Mouse (Mus musculus): ENCODE data around the gene Plagl2. TPM values are rescaled to one million over a fixed set of nuclear protein-coding genes. Genes with fewer than 3 reads are reported as not detected.

Plagl2 gene
- polyA plus RNA-seq (2015; fragmentation: Nextera tagmentation; extraction: Ambion mirVana): 4.6 and 5.4 TPM in 2 replicates

DNA sequence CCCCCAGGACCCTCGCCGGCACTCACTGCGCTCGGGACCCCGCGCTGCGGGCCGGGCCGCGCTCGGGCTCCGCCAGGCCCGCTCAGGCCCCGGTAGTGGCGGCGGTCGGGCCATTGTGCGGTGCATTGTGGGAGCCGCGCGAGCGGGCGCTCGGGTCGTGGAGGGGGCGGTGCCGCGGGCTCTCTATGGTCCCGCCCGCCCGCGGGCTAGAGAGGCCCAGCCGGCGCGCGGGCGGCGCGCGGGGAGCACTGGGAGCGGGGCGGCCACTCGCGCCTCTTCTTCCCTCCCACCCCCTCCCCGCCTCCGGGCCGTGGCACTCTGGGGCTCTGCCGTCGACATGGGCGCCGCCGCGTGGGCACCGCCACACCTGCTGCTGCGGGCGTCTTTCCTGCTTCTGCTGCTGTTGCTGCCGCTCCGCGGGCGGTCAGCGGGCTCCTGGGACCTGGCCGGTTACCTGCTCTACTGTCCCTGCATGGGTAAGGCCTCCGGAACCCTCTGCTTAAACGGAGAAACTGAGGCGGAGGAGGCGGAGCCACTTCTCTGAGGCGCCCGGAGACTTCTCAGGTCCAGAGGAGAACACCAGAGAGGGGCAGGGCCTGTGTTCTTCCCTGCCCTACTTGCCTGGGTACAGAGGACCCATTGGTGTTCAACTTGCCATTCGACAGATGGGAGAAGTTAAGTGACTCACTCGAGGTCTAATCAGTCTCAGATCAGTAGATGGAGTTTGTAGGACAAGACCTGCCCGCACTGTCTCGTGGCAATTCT lies at the start of gene Plagl2, which contains the start of gene Pofut1:
Gene Plagl2 (minus strand): TSS at position 177 of the 765 bp plus-strand sequence.
Gene Pofut1 (plus strand): TSS at position 284 of the 765 bp plus-strand sequence.

DNA sequence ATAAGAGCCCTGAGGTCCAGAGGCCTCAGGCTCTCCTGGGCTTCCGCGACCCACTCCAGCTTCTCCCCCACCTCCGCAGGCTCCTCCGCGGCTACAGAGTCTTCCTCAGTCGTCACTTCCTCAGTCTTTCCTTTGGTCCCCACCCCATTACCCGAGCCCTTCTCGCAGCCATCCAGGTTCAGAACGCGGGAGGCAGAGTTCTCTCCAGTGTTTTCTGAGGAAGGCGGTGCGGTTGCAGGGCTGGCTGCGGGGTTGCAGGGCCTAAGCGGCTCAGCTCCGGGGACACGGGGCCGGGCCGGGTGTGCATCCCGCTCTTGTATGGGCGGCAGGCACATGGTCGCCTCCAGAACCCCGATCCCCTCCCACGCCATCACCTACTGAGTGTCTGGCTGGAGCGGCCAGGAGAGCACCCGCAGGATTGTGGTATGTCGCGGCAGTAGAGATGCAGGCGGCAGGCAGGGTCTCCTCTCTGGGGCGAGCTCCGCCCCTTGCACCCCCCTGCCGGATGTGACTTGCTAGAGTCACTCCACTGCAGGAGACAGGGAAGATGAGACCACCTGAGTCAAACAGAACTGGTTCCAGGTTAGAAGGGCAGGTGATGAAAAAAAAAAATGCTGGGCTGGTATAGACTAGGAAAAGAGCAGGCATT lies 16.2 kb downstream of the Plagl2 start, which contains the start of gene Tspyl3:
Gene Tspyl3 (minus strand): TSS at position 496 of the 649 bp plus-strand sequence.

Other genes with a start within 250 kb of the Plagl2 start
- 94.7 and 101 TPM in 2 replicates for gene Pdrg1, start 226.0 kb downstream of the Plagl2 start, polyA plus RNA-seq (2015; fragmentation: Nextera tagmentation; extraction: Ambion mirVana)
- gene Xkr7, start 209.6 kb downstream of the Plagl2 start, polyA plus RNA-seq (2015; fragmentation: Nextera tagmentation; extraction: Ambion mirVana): not detected in 2 replicates
- gene Ccm2l, start 175.5 kb downstream of the Plagl2 start, polyA plus RNA-seq (2015; fragmentation: Nextera tagmentation; extraction: Ambion mirVana): 0.62 and 0.63 TPM in 2 replicates
- gene Hck, start 133.0 kb downstream of the Plagl2 start, polyA plus RNA-seq (2015; fragmentation: Nextera tagmentation; extraction: Ambion mirVana): 5.2 and 8.6 TPM in 2 replicates
- 41.6 and 42.8 TPM in 2 replicates for gene Tm9sf4, start 80.1 kb downstream of the Plagl2 start, polyA plus RNA-seq (2015; fragmentation: Nextera tagmentation; extraction: Ambion mirVana)
- gene Tspyl3, start 16.0 kb downstream of the Plagl2 start, polyA plus RNA-seq (2015; fragmentation: Nextera tagmentation; extraction: Ambion mirVana): 3.3 and 3.4 TPM in 2 replicates
- gene Pofut1, start 107 bp upstream of the Plagl2 start, polyA plus RNA-seq (2015; fragmentation: Nextera tagmentation; extraction: Ambion mirVana): 3.5 and 3.8 TPM in 2 replicates
- gene Kif3b, start 50.0 kb upstream of the Plagl2 start, polyA plus RNA-seq (2015; fragmentation: Nextera tagmentation; extraction: Ambion mirVana): 3.7 and 3.8 TPM in 2 replicates
- 6.6 and 6.9 TPM in 2 replicates for gene Asxl1, start 104.4 kb upstream of the Plagl2 start, polyA plus RNA-seq (2015; fragmentation: Nextera tagmentation; extraction: Ambion mirVana)